Mouse (Mus musculus) embryonic facial prominence, embryonic 12.5 days (tissue): ENCODE measurements around the gene Ppp3cb. TPM values are rescaled to one million over a fixed set of nuclear protein-coding genes. Genes with fewer than 3 reads are reported as not detected.

Source experiments
- ATAC-seq: fragments of 200-750 bp; cut with Nextera tagmentation; 2 replicates; pipeline ENCODE4 v1.8.0; 2017; ENCODE audit not compliant: insufficient number of reproducible peaks, insufficient read depth, low FRiP score, low TSS enrichment
- H3K27ac ChIP-seq: fragments of 300-500 bp; sonication (generic); 2 replicates; pipeline ENCODE4 v1.5.1; 2016; ENCODE audit warnings: mild to moderate bottlenecking
- H3K27me3 ChIP-seq: fragments of 300-500 bp; sonication (generic); 2 replicates; pipeline ENCODE4 v1.6.1; 2016; ENCODE audit warnings: mild to moderate bottlenecking, moderate library complexity
- H3K36me3 ChIP-seq: fragments of 300-500 bp; sonication (generic); 2 replicates; pipeline ENCODE4 v1.6.1; 2016; ENCODE audit warnings: mild to moderate bottlenecking
- H3K4me1 ChIP-seq: fragments of 300-500 bp; sonication (generic); 2 replicates; pipeline ENCODE4 v1.6.1; 2016
- H3K4me2 ChIP-seq: fragments of 300-500 bp; sonication (generic); replicated peaks from 2 replicates; pipeline ENCODE4 v1.6.1; 2016; ENCODE audit warnings: mild to moderate bottlenecking, moderate library complexity
- H3K4me3 ChIP-seq: fragments of 300-500 bp; sonication (generic); 2 replicates; pipeline ENCODE4 v1.5.1; 2016; ENCODE audit warnings: mild to moderate bottlenecking
- H3K9ac ChIP-seq: fragments of 300-500 bp; sonication (generic); 2 replicates; pipeline ENCODE4 v1.6.1; 2016; ENCODE audit warnings: mild to moderate bottlenecking, moderate library complexity
- H3K9me3 ChIP-seq: fragments of 300-500 bp; sonication (generic); 2 replicates; pipeline ENCODE4 v1.6.1; 2016; ENCODE audit warnings: mild to moderate bottlenecking, moderate library complexity
- WGBS: fragments of 180-500 bp; shearing (Covaris S2); methylation state at CpG from one replicate; pipeline ENCODE4 v1.1.7; 2016; 5-methylcytosine and 5-hydroxymethylcytosine counted together
- polyA plus RNA-seq: library from polyadenylated mRNA; unstranded; fragments of >200 nt; fragmentation: Nextera tagmentation; extraction: Ambion mirVana; gene quantifications from 2 replicates; pipeline ENCODE4 v1.2.1, GENCODE M21; 2016

The Ppp3cb gene
- polyA plus RNA-seq, 1 experiment from 2014 or later, result 59.5 TPM

DNA sequence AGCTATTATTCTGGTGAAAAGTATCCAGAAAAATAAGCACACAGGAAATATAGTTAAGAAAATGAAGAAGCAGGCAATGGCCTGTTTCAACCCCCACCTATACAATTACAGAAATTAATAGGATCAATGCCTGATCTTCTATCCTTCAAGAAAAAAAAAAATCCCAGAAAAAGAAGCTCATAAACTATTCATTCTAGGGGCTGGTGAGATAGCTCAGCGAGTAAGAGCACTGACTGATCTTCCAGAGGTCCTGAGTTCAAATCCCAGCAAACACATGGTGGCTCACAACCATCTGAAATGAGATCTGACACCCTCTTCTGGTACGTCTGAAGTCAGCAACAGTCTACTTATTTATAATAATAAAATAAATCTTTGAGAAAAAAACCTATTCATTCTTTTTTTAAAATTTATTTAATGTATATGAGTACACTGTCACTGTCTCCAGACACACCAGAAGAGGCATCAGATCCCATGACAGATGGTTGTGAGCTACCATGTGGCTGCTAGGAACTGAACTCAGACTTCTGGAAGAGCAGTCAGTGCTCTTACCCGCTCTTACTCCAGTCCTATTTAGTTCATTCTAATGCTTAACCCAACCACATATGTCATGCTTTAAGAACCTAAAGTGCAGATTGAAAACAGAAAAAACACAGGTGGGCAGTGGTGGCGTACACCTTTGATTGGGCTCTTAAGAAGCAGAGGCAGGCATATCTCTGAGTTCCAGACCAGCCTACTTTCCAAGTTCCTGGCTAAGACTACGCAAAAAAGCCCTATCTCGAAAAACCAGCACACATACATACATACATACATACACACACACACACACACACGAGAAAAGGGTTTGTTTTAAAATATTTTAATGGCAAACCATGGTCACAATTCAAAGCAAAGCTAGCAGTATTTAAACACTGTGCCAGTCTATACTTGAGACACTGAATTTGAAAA, 1.6 kb downstream of the Ppp3cb start:
- peak overlapping the region; percentile 40; the same call in 1 of the 2 replicates for H3K9ac ChIP-seq
- H3K9me3 ChIP-seq, result no peaks in the 10 kb centered on the region
- peaks cover 16% of the 10 kb centered on the region for H3K36me3 ChIP-seq
- WGBS, result 78% methylated on average over 7 of the region's 7 CpGs
- peaks cover 10% of the 10 kb centered on the region for H3K4me1 ChIP-seq
- H3K27ac ChIP-seq, result no peak overlapping the region
- H3K4me2 ChIP-seq, result peak overlapping the region; percentile 54
- peak overlapping the region; percentile 88 for H3K4me3 ChIP-seq
- no peaks in the 10 kb centered on the region for H3K27me3 ChIP-seq
- no peak for ATAC-seq

DNA sequence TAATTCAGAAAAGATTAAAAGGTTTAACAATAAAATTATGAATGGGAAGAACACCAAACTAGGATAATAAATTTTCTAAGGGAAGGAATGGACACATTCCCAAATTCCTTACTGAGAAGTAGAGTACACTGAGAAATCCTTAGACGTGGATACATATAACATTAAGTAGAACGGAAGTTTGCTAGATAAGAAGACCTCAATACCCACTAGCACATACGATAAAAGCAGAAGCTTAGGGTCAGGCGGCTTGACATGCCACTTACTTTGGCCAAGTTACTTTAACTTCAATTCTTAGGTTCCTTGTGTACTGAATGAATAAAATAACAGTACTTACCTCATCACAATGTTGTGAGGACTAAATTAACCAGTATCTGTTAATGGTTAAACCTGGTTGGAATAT, 16.7 kb downstream of the Ppp3cb start:
- 93% methylated on average over 4 of the region's 4 CpGs for WGBS
- no peak for ATAC-seq
- no peaks in the 10 kb centered on the region for H3K4me1 ChIP-seq

DNA sequence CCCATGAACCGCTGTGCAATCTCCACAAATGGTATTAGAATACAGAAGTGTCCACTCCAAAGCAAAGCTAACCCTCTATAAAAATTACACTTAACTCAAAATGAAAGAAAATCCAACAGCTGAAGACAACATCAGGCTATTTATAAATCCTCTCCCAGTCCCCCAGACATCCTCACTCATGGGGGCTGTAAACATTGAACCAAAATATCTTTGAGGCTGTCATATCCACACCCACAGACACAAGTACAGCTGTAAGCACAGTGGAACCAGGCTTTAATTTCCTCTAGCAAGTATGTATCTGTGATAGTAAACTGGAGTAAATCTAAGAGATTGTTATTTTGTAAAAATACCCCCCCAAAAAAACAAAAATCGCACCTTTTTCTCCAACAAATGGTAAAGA, 26.2 kb downstream of the Ppp3cb start:
- no peak overlapping the region for H3K27ac ChIP-seq
- no peak overlapping the region for H3K4me3 ChIP-seq
- H3K27me3 ChIP-seq, result no peaks in the 10 kb centered on the region
- no peaks in the 10 kb centered on the region for H3K9me3 ChIP-seq
- no peak overlapping the region for H3K4me2 ChIP-seq
- no peak for ATAC-seq
- no peaks in the 10 kb centered on the region for H3K4me1 ChIP-seq
- no peak overlapping the region for H3K9ac ChIP-seq
- H3K36me3 ChIP-seq, result peaks cover 33% of the 10 kb centered on the region
- 95% methylated on average over 2 of the region's 2 CpGs for WGBS

More for the DNA sequence above, 16.7 kb downstream of the Ppp3cb start:
- Histone ChIP-seq H3K36me3 (0 out of 2 replicates have a peak, but pooled peaks cover 2% of the 10 kb centered on the region), H3K4me3 (no peak overlapping the region), H3K27ac (no peak overlapping the region), H3K9me3 (no peaks in the 10 kb centered on the region), H3K27me3 (no peaks in the 10 kb centered on the region), H3K4me2 (no peak overlapping the region), H3K9ac (no peak overlapping the region)

DNA sequence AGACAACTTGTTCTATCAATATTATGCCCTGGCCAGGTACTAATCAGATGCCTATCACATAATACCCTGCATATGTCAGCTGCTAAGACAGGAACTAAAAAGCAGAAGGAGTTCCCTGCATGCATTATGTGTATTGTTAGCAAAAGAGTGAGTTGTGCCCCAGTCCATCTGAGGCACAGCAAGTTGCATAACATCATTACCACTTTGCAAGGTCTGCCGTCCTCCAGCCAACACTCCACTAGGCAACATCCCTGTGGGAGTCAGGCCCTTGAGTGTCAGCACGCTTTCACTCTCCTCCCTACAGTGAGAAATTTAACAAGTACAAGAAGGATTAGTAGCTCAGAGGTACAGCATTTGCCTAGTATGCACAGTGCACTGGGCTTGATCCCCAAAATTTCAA, 37.9 kb downstream of the Ppp3cb start:
- Histone ChIP-seq H3K4me1 (no peaks in the 10 kb centered on the region), H3K27ac (no peak overlapping the region), H3K4me2 (no peak overlapping the region), H3K9ac (no peak overlapping the region), H3K27me3 (no peaks in the 10 kb centered on the region), H3K4me3 (no peak overlapping the region), H3K9me3 (no peaks in the 10 kb centered on the region), H3K36me3 (peaks cover 4% of the 10 kb centered on the region)
- WGBS, result 78% methylated on average over 2 of the region's 2 CpGs
- ATAC-seq, result no peak

DNA sequence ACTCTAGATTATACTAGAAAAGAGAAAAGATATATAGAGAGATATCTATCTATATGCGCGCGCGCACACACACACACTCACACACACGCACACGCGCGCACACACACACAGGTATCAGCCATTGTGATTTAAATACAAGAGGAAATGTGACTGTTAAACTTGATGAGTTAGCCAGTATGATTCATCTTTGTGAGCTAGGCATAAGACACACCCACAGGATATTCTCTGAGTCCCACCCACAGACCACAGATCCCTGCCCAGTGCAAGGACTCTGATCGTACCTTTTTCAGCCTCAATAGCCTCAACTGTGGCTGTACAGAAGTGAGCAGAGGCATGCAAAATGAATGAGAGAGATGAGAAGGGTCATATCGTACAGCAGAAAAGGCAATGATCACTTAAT, 43.4 kb downstream of the Ppp3cb start:
- Histone ChIP-seq H3K9me3 (no peaks in the 10 kb centered on the region), H3K36me3 (peaks cover 12% of the 10 kb centered on the region), H3K27me3 (no peaks in the 10 kb centered on the region), H3K4me2 (no peak overlapping the region), H3K27ac (no peak overlapping the region), H3K4me1 (no peaks in the 10 kb centered on the region), H3K9ac (no peak overlapping the region), H3K4me3 (no peak overlapping the region)
- WGBS, result 95% methylated on average over 10 of the region's 10 CpGs
- no peak for ATAC-seq

DNA sequence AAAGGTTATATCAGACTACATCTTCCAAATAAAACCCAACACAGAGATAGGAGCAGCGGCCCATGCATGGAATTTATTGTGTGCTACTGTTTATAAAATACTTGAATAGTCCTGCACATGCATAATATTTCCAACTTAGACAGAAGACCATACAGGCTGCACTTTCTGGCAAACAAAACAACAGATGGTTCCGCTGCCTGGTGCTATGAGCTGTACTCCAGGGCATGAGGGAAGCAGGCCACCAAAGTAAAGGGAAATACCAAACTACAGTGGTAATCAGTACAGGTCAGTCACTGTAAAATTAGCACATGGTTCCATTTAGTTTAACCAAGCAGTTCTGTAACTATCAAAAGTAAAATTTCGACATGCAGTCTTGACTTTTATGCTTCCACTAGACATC, 46.4 kb downstream of the Ppp3cb start:
- Histone ChIP-seq H3K9ac (no peak overlapping the region), H3K4me1 (no peaks in the 10 kb centered on the region), H3K4me2 (no peak overlapping the region), H3K36me3 (peaks cover 27% of the 10 kb centered on the region), H3K27ac (no peak overlapping the region), H3K4me3 (no peak overlapping the region), H3K27me3 (no peaks in the 10 kb centered on the region), H3K9me3 (no peaks in the 10 kb centered on the region)
- ATAC-seq, result peak; percentile 47; the same call in 1 of the 2 replicates
- WGBS, result 61% methylated on average over 3 of the region's 3 CpGs

DNA sequence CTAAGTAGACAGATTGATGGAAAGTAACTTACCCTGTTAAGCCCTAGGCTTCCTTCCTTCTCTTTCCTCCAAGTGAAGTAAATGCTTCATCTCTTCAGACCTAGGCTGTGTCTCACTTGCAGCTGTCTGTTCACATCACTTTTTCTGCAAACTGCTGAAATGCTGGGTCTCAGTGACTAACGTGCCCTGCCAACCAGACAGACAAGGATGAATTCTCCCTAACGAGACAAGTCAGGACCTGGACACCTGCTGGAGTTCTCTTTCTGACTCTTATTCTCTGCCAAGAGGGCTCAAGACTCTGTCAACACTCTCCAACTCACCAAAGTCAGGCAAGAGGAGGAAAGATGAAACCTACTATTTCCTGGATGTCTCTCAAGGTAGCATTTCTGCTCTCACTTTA, 49.8 kb downstream of the Ppp3cb start, which contains the start of gene Mss51:
TSS of gene Mss51 (minus strand) at position 299 of the 400 bp plus-strand sequence.
- no peaks in the 10 kb centered on the region for H3K9me3 ChIP-seq
- no peak within 1 kb of the TSS for H3K4me2 ChIP-seq
- no peak within 1 kb of the TSS for H3K4me3 ChIP-seq
- WGBS, result 75% methylated on average over 2 of the region's 2 CpGs
- no peak within 1 kb of the TSS for H3K9ac ChIP-seq
- no peak for ATAC-seq
- no peak within 1 kb of the TSS for H3K27ac ChIP-seq
- no peaks in the 10 kb centered on the region for H3K4me1 ChIP-seq
- H3K27me3 ChIP-seq, result no peaks in the 10 kb centered on the region
- H3K36me3 ChIP-seq, result peaks cover 39% of the 10 kb centered on the region

DNA sequence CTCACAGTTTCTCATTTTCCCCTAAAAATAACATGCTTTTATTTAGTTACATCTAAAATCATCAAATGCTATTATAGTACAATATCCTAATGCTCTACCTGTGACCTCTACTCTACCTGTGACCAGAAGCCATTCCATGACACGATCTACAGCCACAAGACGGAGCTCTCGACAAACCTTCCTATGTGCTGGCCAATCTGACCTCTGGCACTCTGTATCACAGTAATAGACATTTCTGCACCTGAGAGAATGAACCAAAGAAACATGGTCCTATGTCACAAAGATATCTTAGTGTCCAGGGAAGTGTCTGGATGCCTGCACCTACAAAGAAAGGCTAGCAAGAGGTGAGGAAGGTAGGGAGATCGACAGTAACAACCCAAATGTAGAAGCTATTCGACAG, 60.3 kb downstream of the Ppp3cb start:
- WGBS, result 93% methylated on average over 5 of the region's 5 CpGs
- H3K36me3 ChIP-seq, result peaks cover 23% of the 10 kb centered on the region

DNA sequence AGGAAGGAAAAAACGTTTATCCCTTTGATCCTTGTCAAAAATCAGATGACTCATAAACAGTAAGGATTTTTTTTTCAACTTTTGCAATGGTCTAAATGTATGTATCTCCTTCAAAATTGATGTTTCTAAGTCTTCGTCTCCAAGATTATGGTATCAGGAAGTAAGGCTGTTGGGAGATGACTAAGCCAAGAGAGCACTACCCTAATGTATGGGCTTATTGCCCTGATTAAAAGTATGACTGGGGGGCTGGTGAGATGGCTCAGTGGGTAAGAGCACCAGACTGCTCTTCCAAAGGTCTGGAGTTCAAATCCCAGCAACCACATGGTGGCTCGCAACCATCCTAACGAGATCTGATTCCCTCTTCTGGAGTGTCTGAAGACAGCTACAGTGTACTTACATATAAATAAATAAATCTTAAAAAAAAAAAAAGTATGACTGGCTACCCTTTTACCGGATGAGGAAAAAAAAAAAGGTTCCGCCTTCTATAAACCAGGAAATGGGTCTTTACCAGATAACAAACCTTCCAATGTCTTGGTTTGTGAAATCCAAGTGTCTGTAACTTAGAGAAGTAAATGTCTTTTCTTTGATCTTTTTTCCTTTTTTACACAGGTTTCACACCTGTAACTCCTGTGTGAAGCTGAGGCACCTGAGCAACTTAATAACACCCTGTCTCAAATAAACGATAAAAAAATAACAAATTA, 64.2 kb downstream of the Ppp3cb start:
- Histone ChIP-seq H3K4me3 (no peak overlapping the region), H3K4me1 (peaks cover 13% of the 10 kb centered on the region; the same call in 1 of the 2 replicates), H3K9ac (no peak overlapping the region), H3K4me2 (no peak overlapping the region), H3K9me3 (no peaks in the 10 kb centered on the region), H3K27ac (no peak overlapping the region), H3K36me3 (peaks cover 18% of the 10 kb centered on the region), H3K27me3 (no peaks in the 10 kb centered on the region)
- ATAC-seq, result no peak
- WGBS, result 86% methylated on average over 7 of the region's 7 CpGs

More for the DNA sequence above, 60.3 kb downstream of the Ppp3cb start:
- Histone ChIP-seq H3K27ac (no peak overlapping the region), H3K9me3 (no peaks in the 10 kb centered on the region), H3K4me2 (no peak overlapping the region), H3K27me3 (no peaks in the 10 kb centered on the region), H3K4me3 (no peak overlapping the region), H3K4me1 (no peaks in the 10 kb centered on the region), H3K9ac (no peak overlapping the region)
- no peak for ATAC-seq

DNA sequence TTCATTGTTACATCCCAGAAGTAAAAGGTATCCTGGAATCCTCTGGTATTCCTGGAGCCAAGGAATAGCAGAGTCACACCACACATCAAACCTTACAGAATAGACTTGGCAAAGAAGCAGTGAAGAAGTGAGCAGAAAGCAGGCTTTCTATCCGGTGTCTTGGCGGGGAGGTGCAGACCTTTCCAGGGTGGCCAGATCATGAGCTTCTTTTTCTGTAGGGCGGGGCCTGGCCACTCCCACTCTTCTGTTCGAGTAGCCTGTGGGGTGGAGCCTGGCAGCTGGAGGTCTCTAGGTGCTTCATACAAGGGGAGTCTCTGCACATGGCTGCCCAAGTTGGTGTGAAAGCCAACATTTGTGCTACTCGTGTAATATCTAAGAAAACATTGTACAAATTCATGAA, 65.2 kb downstream of the Ppp3cb start:
- WGBS, result 27% methylated on average over 5 of the region's 5 CpGs
- Histone ChIP-seq H3K27ac (no peak overlapping the region), H3K27me3 (no peaks in the 10 kb centered on the region), H3K36me3 (peaks cover 17% of the 10 kb centered on the region), H3K4me2 (no peak overlapping the region), H3K4me1 (peaks cover 19% of the 10 kb centered on the region), H3K4me3 (no peak overlapping the region), H3K9ac (no peak overlapping the region), H3K9me3 (no peaks in the 10 kb centered on the region)
- no peak for ATAC-seq

DNA sequence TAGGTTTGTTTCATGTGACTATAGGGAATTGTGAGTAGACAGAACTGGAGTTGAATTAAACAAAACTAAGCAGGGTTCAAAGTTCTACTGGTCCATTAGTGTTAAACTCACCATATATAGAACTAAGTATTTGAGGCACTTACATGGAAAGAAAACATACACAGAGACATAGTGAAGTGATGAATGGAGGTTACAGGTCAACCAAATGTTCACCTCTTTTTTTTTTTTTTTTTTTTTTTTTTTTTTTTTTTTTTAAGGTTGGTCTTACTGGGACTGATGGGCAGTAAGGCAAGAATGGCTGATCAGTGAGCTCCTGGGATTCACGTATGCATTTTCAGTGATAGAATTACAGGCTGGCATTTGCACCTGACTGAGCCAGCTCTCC, 66.2 kb downstream of the Ppp3cb start:
- Histone ChIP-seq H3K36me3 (peaks cover 14% of the 10 kb centered on the region), H3K4me2 (peak overlapping the region; percentile 65), H3K4me1 (peaks cover 19% of the 10 kb centered on the region), H3K9me3 (no peaks in the 10 kb centered on the region), H3K4me3 (peak overlapping the region; percentile 69), H3K27me3 (no peaks in the 10 kb centered on the region), H3K27ac (0 out of 2 replicates have a peak overlapping the region, but pooled peaks have one; percentile 70), H3K9ac (no peak overlapping the region)
- ATAC-seq, result no peak
- WGBS, result 45% methylated on average over 1 of the region's 1 CpGs
